Mouse (Mus musculus) left cerebral cortex, postnatal 10 days (tissue): Measurements from ENCODE around the gene Olfr463. TPM values are rescaled to one million over a fixed set of nuclear protein-coding genes. Genes with fewer than 3 reads are reported as not detected.

Experiments
- DNase-seq, 2 experiments: peaks; one replicate each; pipeline ENCODE4 v3.0.0; 2021 to 2022; ENCODE audit warnings: low spot score in 2 of 2, mixed read lengths in 1 of 2; ENCODE audit errors: extremely low spot score in 1 of 2
- intact Hi-C: fragments of 180-260 bp; cut with DNase I; formaldehyde crosslinking; loops from one replicate; pipeline ENCODE4 v1.15.1; 2025
- total RNA-seq, 2 experiments: library from RNA; stranded (reverse); gene quantifications; 2 replicates each; pipeline ENCODE4 v1.2.3; 2021

Olfr463 gene
- total RNA-seq, 2 experiments from 2014 or later, result not detected

GRCm38 (mm10) chr11:87853597-87853954 lies 43.6 kb downstream of the Olfr463 start:
- intact Hi-C loops, result no loop called here
- no peak for DNase-seq

GRCm38 (mm10) chr11:87852690-87853596 lies 44.2 kb downstream of the Olfr463 start, which contains the start of gene Mks1:
Mks1 (plus strand) TSS chr11:87853215.
- intact Hi-C loops, result no loop called here
- peak; percentile 88 to 95 for DNase-seq

- no peak for DNase-seq
- intact Hi-C loops, result no loop called here
Observed at GRCm38 (mm10) chr11:87847884-87848283, 49.3 kb downstream of the Olfr463 start.

DNA sequence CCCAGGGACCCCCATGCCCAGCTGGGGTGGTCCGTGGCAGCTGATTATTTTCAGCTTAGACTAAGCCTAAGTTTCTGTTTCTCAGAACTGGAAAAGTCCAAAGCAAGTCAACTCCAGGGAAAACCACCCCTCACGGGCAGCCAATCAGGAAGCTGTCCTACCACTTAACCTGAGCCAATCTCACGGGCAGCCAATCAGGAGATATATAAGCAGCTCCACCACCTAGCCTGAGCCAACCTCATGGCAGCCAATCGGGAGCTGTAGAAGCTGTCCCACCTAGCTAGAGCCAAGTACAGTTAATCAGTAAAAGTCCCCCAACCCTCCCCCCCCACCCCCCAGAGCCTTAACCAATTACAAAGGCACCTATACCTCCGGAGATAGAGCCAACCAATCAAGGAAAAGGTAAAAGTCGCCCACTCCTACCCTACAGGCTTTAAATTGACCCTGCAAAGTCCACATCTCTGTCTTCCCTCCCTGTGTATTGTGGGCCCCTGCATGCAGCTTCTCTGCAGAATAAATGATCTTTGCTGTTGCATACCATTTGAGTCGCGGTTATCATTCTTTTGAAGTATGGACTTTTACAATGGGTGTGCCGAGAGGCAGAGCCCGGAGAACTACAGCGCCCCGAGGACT lies 50.1 kb downstream of the Olfr463 start:
- no peak for DNase-seq
- intact Hi-C loops, result no loop called here

Other genes with a start within 250 kb of the Olfr463 start
- gene Rnf43, start 234.7 kb downstream of the Olfr463 start, total RNA-seq, result 1 to 10 TPM; 2.3 to 3.2 TPM
- 10 to 100 TPM; 48.5 to 57.1 TPM for gene Supt4a, start 159.8 kb downstream of the Olfr463 start, total RNA-seq
- 100 to 1,000 TPM; 148 to 150 TPM for gene Tspoap1, start 136.8 kb downstream of the Olfr463 start, total RNA-seq
- not detected for gene Mpo, start 103.8 kb downstream of the Olfr463 start, total RNA-seq
- gene Lpo, start 69.1 kb downstream of the Olfr463 start, total RNA-seq, result 1 to 10 TPM; 1.5 to 2.7 TPM
- gene Mks1, start 44.2 kb downstream of the Olfr463 start, total RNA-seq, result 1 to 10 TPM; 4.6 to 5.0 TPM
- gene Epx, start 21.9 kb downstream of the Olfr463 start, total RNA-seq, result under 1 TPM; 0.36 to 0.77 TPM
- gene Olfr462, start 5.1 kb downstream of the Olfr463 start, total RNA-seq, result not detected
- gene Olfr464, start 23.6 kb upstream of the Olfr463 start, total RNA-seq, result under 1 TPM in 1 of 2 experiments, not detected in 1; 0.22 TPM
- gene Dynll2, start 90.1 kb upstream of the Olfr463 start, total RNA-seq, result 100 to 1,000 TPM; 373 to 406 TPM
- 100 to 1,000 TPM; 172 to 198 TPM for gene Srsf1, start 150.0 kb upstream of the Olfr463 start, total RNA-seq
- gene Vezf1, start 170.9 kb upstream of the Olfr463 start, total RNA-seq, result 10 to 100 TPM; 23.6 to 25.5 TPM
- 10 to 100 TPM; 37.1 to 43.6 TPM for gene Cuedc1, start 200.7 kb upstream of the Olfr463 start, total RNA-seq